Mouse (Mus musculus) myocyte (in vitro differentiated cells): ENCODE results near the gene Gm21897. TPM values are rescaled to one million over a fixed set of nuclear protein-coding genes. Genes with fewer than 3 reads are reported as not detected.

Experiments
- H3K27me3 ChIP-seq: one replicate; pipeline ENCODE4 v1.6.1; 2011; ENCODE audit not compliant: control insufficient read depth, insufficient read depth, insufficient read length
- H3K36me3 ChIP-seq: one replicate; pipeline ENCODE4 v1.6.1; 2011; ENCODE audit not compliant: control insufficient read depth, insufficient read depth
- H3K4me2 ChIP-seq: one replicate; pipeline ENCODE4 v1.6.1; 2011; ENCODE audit warnings: low read depth, control low read depth
- H3K4me3 ChIP-seq: one replicate; pipeline ENCODE4 v1.5.1; 2011; ENCODE audit warnings: mild to moderate bottlenecking, control low read depth, moderate library complexity
- H3K79me2 ChIP-seq: one replicate; pipeline ENCODE4 v1.6.1; 2011; ENCODE audit not compliant: control insufficient read depth, insufficient read depth
- H3ac ChIP-seq: one replicate; pipeline ENCODE4 v1.6.1; 2011; ENCODE audit not compliant: control insufficient read depth, insufficient read length
- CEBPB ChIP-seq: IDR thresholded peaks from 2 replicates; pipeline ENCODE4 v1.6.1; 2011; ENCODE audit warnings: mild to moderate bottlenecking, moderate library complexity; ENCODE audit not compliant: poor library complexity, insufficient read depth, severe bottlenecking
- E2F4 ChIP-seq: IDR thresholded peaks from one replicate; pipeline ENCODE4 v1.6.1; 2011; ENCODE audit warnings: mild to moderate bottlenecking, control low read depth, moderate library complexity; ENCODE audit not compliant: insufficient read depth
- MAX ChIP-seq: IDR thresholded peaks from one replicate; pipeline ENCODE4 v1.6.1; 2011; ENCODE audit warnings: low read depth, mild to moderate bottlenecking, control low read depth
- MYOD1 ChIP-seq, 3 experiments: IDR thresholded peaks; one replicate each; pipeline ENCODE4 v1.6.1; 2011; ENCODE audit warnings: control low read depth in 2 of 3, low read depth in 2 of 3, mild to moderate bottlenecking in 2 of 3, moderate library complexity in 1 of 3; ENCODE audit not compliant: insufficient read length in 2 of 3, control insufficient read depth in 1 of 3
- MYOG ChIP-seq, 3 experiments: IDR thresholded peaks; one replicate each; pipeline ENCODE4 v1.6.1; 2011; ENCODE audit warnings: control low read depth in 2 of 3, low read depth in 2 of 3, mild to moderate bottlenecking in 2 of 3; ENCODE audit not compliant: insufficient read length in 2 of 3, control insufficient read depth in 1 of 3, insufficient read depth in 1 of 3
- POLR2A ChIP-seq: IDR thresholded peaks from one replicate; pipeline ENCODE4 v1.6.1; 2011; ENCODE audit warnings: low read depth, mild to moderate bottlenecking, control low read depth, moderate library complexity; ENCODE audit not compliant: insufficient read length
- POLR2AphosphoS2 ChIP-seq: IDR thresholded peaks from one replicate; pipeline ENCODE4 v1.6.1; 2011; ENCODE audit warnings: low read depth, control low read depth; ENCODE audit not compliant: insufficient read length
- REST ChIP-seq: IDR thresholded peaks from one replicate; pipeline ENCODE4 v1.6.1; 2011; ENCODE audit warnings: mild to moderate bottlenecking, control low read depth, moderate library complexity; ENCODE audit not compliant: insufficient read depth, insufficient read length
- SRF ChIP-seq: IDR thresholded peaks from one replicate; pipeline ENCODE4 v1.6.1; 2011; ENCODE audit warnings: low read depth; ENCODE audit not compliant: control insufficient read depth, insufficient read length
- TCF12 ChIP-seq: IDR thresholded peaks from one replicate; pipeline ENCODE4 v1.6.1; 2011; ENCODE audit warnings: mild to moderate bottlenecking, control low read depth; ENCODE audit not compliant: poor library complexity, insufficient read depth, severe bottlenecking
- TCF3 ChIP-seq: IDR thresholded peaks from one replicate; pipeline ENCODE4 v1.6.1; 2011; ENCODE audit warnings: low read depth, control low read depth; ENCODE audit not compliant: insufficient read length
- USF1 ChIP-seq: IDR thresholded peaks from one replicate; pipeline ENCODE4 v1.6.1; 2011; ENCODE audit warnings: low read depth, mild to moderate bottlenecking, control low read depth, moderate library complexity
- polyA plus RNA-seq: library from polyadenylated mRNA; unstranded; fragments of >200 nt; fragmentation: generic; extraction: Trizol; gene quantifications from one replicate; pipeline ENCODE4 v1.2.1, GENCODE M21; 2012; ENCODE audit warnings: missing spikeins

The Gm21897 gene
- polyA plus RNA-seq, 1 experiment, result not detected

GRCm38 (mm10) chr16:15351301-15351700 lies 34.0 kb downstream of the Gm21897 start:
- Histone ChIP-seq H3K36me3 (no peaks in the 10 kb centered on the region), H3K27me3 (no peaks in the 10 kb centered on the region), H3ac (no peak overlapping the region), H3K4me3 (no peak overlapping the region), H3K79me2 (no peaks in the 10 kb centered on the region), H3K4me2 (no peak overlapping the region)
- TF ChIP-seq USF1 (no peak), POLR2AphosphoS2 (no peak), MYOD1 (IDR thresholded peaks at IDR 0.05; ENCODE audit: control insufficient read depth in 1 of 3, insufficient read length in 2 of 3, low read depth in 2 of 3) (no peak), E2F4 (no peak), TCF3 (no peak), MYOG (IDR thresholded peaks at IDR 0.05; ENCODE audit: control insufficient read depth in 1 of 3, insufficient read depth in 1 of 3, insufficient read length in 2 of 3, low read depth in 2 of 3) (no peak), MAX (no peak), POLR2A (no peak), CEBPB (no peak), TCF12 (no peak), SRF (no peak), REST (no peak)

DNA sequence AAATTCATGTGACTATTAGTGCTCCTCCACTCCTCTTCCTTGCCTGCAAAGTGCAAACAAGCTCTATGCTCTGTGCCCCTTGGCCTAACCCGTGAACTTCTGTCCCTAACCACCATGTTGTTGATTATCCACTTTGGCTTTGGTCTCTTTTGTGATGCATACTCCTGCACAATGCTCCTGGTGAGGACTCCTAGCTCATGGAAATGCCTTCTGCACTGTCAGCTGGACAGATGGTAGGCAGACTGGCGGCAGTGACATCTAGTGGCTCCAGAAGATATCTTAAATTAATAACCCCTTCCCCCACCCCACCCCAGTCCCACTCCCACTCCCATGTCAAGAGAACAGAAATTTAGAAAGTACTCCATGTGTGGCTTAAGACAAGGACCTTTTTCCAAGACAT lies 35.1 kb downstream of the Gm21897 start:
- TF ChIP-seq TCF3, result no peak
- TF ChIP-seq MYOG (IDR thresholded peaks at IDR 0.05; ENCODE audit: control insufficient read depth in 1 of 3, insufficient read depth in 1 of 3, insufficient read length in 2 of 3, low read depth in 2 of 3), result no peak
- TF ChIP-seq TCF12, result no peak
- TF ChIP-seq USF1, result no peak
- TF ChIP-seq E2F4, result no peak
- TF ChIP-seq POLR2AphosphoS2, result no peak
- TF ChIP-seq MYOD1 (IDR thresholded peaks at IDR 0.05; ENCODE audit: control insufficient read depth in 1 of 3, insufficient read length in 2 of 3, low read depth in 2 of 3), result no peak
- TF ChIP-seq SRF, result no peak
- TF ChIP-seq REST, result no peak
- no peak for TF ChIP-seq CEBPB
- no peak for TF ChIP-seq MAX
- TF ChIP-seq POLR2A, result no peak
- no peaks in the 10 kb centered on the region for H3K79me2 ChIP-seq
- H3K27me3 ChIP-seq, result no peaks in the 10 kb centered on the region
- H3K36me3 ChIP-seq, result no peaks in the 10 kb centered on the region
- H3K4me2 ChIP-seq, result no peak overlapping the region
- H3ac ChIP-seq, result no peak overlapping the region
- H3K4me3 ChIP-seq, result no peak overlapping the region

GRCm38 (mm10) chr16:15354901-15355300 lies 37.6 kb downstream of the Gm21897 start:
- TF ChIP-seq MYOG (IDR thresholded peaks at IDR 0.05; ENCODE audit: control insufficient read depth in 1 of 3, insufficient read depth in 1 of 3, insufficient read length in 2 of 3, low read depth in 2 of 3) (no peak), TCF12 (no peak), POLR2AphosphoS2 (no peak), CEBPB (no peak), SRF (no peak), REST (no peak), USF1 (no peak), E2F4 (no peak), MYOD1 (IDR thresholded peaks at IDR 0.05; ENCODE audit: control insufficient read depth in 1 of 3, insufficient read length in 2 of 3, low read depth in 2 of 3) (no peak), MAX (no peak), POLR2A (no peak), TCF3 (no peak)
- H3K79me2 ChIP-seq, result no peaks in the 10 kb centered on the region
- H3ac ChIP-seq, result no peak overlapping the region
- no peaks in the 10 kb centered on the region for H3K36me3 ChIP-seq
- no peak overlapping the region for H3K4me2 ChIP-seq
- H3K4me3 ChIP-seq, result no peak overlapping the region
- no peaks in the 10 kb centered on the region for H3K27me3 ChIP-seq

- peak overlapping the region; percentile 26 for H3K4me2 ChIP-seq
- H3K79me2 ChIP-seq, result no peaks in the 10 kb centered on the region
- TF ChIP-seq POLR2A, result no peak
- TF ChIP-seq MYOD1 (IDR thresholded peaks at IDR 0.05; ENCODE audit: control insufficient read depth in 1 of 3, insufficient read length in 2 of 3, low read depth in 2 of 3), result peak in 1 of 3 experiments; percentile 4
- no peaks in the 10 kb centered on the region for H3K27me3 ChIP-seq
- no peaks in the 10 kb centered on the region for H3K36me3 ChIP-seq
- H3K4me3 ChIP-seq, result no peak overlapping the region
- H3ac ChIP-seq, result no peak overlapping the region
These were observed 38.1 kb downstream of the Gm21897 start for GRCm38 (mm10) chr16:15355339-15355738.

DNA sequence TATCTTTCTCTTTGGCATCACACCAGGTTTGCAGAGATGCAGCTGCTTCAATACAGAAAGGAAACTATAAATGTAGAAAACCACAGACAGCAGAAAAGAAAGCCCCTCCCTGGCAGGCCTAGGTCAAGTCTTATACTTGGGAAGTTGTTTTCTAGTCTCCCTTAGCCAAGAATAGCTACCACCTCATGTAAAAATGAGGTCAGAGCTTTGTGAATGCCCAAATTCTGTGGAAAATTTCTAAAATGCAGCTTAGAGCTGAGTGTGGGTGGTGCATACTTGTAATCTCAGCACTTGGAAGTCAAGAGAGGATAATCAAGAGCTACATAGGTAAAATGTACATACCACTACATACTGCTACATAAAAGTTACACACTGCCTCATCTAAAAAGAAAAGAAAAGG lies 40.5 kb downstream of the Gm21897 start:
- H3K79me2 ChIP-seq, result no peaks in the 10 kb centered on the region
- peak overlapping the region; percentile 54 for H3K4me2 ChIP-seq
- H3ac ChIP-seq, result no peak overlapping the region
- H3K36me3 ChIP-seq, result no peaks in the 10 kb centered on the region
- no peak overlapping the region for H3K4me3 ChIP-seq
- H3K27me3 ChIP-seq, result no peaks in the 10 kb centered on the region
- TF ChIP-seq CEBPB, result 0 out of 2 replicates have a peak, but pooled peaks have one; percentile 33
- TF ChIP-seq E2F4, result no peak
- TF ChIP-seq TCF3, result no peak
- TF ChIP-seq SRF, result no peak
